Mouse (Mus musculus): ENCODE measurements around the gene Ptgds. TPM values are rescaled to one million over a fixed set of nuclear protein-coding genes. Genes with fewer than 3 reads are reported as not detected.
A peak's percentile ranks its signal among the peaks of the same experiment; 100 is the strongest.

The Ptgds gene
- polyA plus RNA-seq, 1 experiment from 2014 or later = 1.2 TPM

- Histone ChIP-seq H3K9me3 (ENCODE audit: control insufficient read depth) (no peaks in the 10 kb centered on the region), H3K9ac (ENCODE audit: low read depth, low read length) (no peak overlapping the region), H3K4me1 (replicated peaks; ENCODE audit: control insufficient read depth, insufficient read depth, low read length) (peaks cover 6% of the 10 kb centered on the region), H3K36me3 (ENCODE audit: control insufficient read depth, insufficient read depth) (peaks cover 5% of the 10 kb centered on the region; the same call in 1 of the 2 replicates), H3K4me3 (ENCODE audit: low read depth, low read length) (no peak overlapping the region), H3K27ac (ENCODE audit: low read depth, low read length) (no peak overlapping the region), H3K27me3 (replicated peaks; ENCODE audit: control insufficient read depth, insufficient read depth, low read length) (no peaks in the 10 kb centered on the region), H3K4me2 (replicated peaks; ENCODE audit: low read depth) (0 out of 2 replicates have a peak overlapping the region, but pooled peaks have one; percentile 1)
- no peak for ATAC-seq
- TF ChIP-seq CTCF (IDR thresholded peaks at IDR 0.05; ENCODE audit: low read depth) = no peak
- 79% methylated on average over 9 of the region's 9 CpGs for WGBS
Measured at GRCm38 (mm10) chr2:25457022-25457896, 12.6 kb downstream of the Ptgds start.

GRCm38 (mm10) chr2:25456205-25456953, 13.5 kb downstream of the Ptgds start, which contains the start of gene Clic3:
Gene Clic3 (plus strand): TSS chr2:25456838.
- 0 out of 2 replicates have a peak, but pooled peaks have one; percentile 7 for ATAC-seq
- Histone ChIP-seq H3K9ac (ENCODE audit: low read depth, low read length) (no peak within 1 kb of the TSS), H3K9me3 (ENCODE audit: control insufficient read depth) (no peaks in the 10 kb centered on the region), H3K27me3 (replicated peaks; ENCODE audit: control insufficient read depth, insufficient read depth, low read length) (no peaks in the 10 kb centered on the region), H3K4me1 (replicated peaks; ENCODE audit: control insufficient read depth, insufficient read depth, low read length) (peaks cover 3% of the 10 kb centered on the region), H3K4me2 (replicated peaks; ENCODE audit: low read depth) (peak within 1 kb of the TSS; percentile 1), H3K4me3 (ENCODE audit: low read depth, low read length) (no peak within 1 kb of the TSS), H3K27ac (ENCODE audit: low read depth, low read length) (no peak within 1 kb of the TSS), H3K36me3 (ENCODE audit: control insufficient read depth, insufficient read depth) (peaks cover 5% of the 10 kb centered on the region; the same call in 1 of the 2 replicates)
- TF ChIP-seq CTCF (IDR thresholded peaks at IDR 0.05; ENCODE audit: low read depth) = no peak
- 23% methylated on average over 14 of the region's 14 CpGs for WGBS

GRCm38 (mm10) chr2:25452951-25453350, 16.9 kb downstream of the Ptgds start:
- H3K4me2 ChIP-seq (replicated peaks; ENCODE audit: low read depth) = no peak overlapping the region
- H3K4me3 ChIP-seq (ENCODE audit: low read depth, low read length) = no peak overlapping the region
- no peak for ATAC-seq
- H3K9ac ChIP-seq (ENCODE audit: low read depth, low read length) = no peak overlapping the region
- no peak overlapping the region for H3K27ac ChIP-seq (ENCODE audit: low read depth, low read length)
- no peak for TF ChIP-seq CTCF (IDR thresholded peaks at IDR 0.05; ENCODE audit: low read depth)
- H3K36me3 ChIP-seq (ENCODE audit: control insufficient read depth, insufficient read depth) = no peaks in the 10 kb centered on the region
- WGBS = 54% methylated on average over 1 of the region's 1 CpGs
- no peaks in the 10 kb centered on the region for H3K9me3 ChIP-seq (ENCODE audit: control insufficient read depth)
- H3K4me1 ChIP-seq (replicated peaks; ENCODE audit: control insufficient read depth, insufficient read depth, low read length) = no peaks in the 10 kb centered on the region; the same call in 1 of the 2 replicates
- no peaks in the 10 kb centered on the region for H3K27me3 ChIP-seq (replicated peaks; ENCODE audit: control insufficient read depth, insufficient read depth, low read length)

GRCm38 (mm10) chr2:25450853-25451647, 18.8 kb downstream of the Ptgds start:
- no peaks in the 10 kb centered on the region for H3K9me3 ChIP-seq (ENCODE audit: control insufficient read depth)
- no peaks in the 10 kb centered on the region for H3K4me1 ChIP-seq (replicated peaks; ENCODE audit: control insufficient read depth, insufficient read depth, low read length)
- H3K9ac ChIP-seq (ENCODE audit: low read depth, low read length) = no peak overlapping the region
- 78% methylated on average over 8 of the region's 8 CpGs for WGBS
- H3K36me3 ChIP-seq (ENCODE audit: control insufficient read depth, insufficient read depth) = no peaks in the 10 kb centered on the region
- H3K27me3 ChIP-seq (replicated peaks; ENCODE audit: control insufficient read depth, insufficient read depth, low read length) = no peaks in the 10 kb centered on the region
- H3K4me2 ChIP-seq (replicated peaks; ENCODE audit: low read depth) = no peak overlapping the region
- no peak; the same call in 1 of the 2 replicates for ATAC-seq
- H3K27ac ChIP-seq (ENCODE audit: low read depth, low read length) = no peak overlapping the region
- TF ChIP-seq CTCF (IDR thresholded peaks at IDR 0.05; ENCODE audit: low read depth) = no peak
- H3K4me3 ChIP-seq (ENCODE audit: low read depth, low read length) = no peak overlapping the region

- Histone ChIP-seq H3K27ac (ENCODE audit: low read depth, low read length) (no peak overlapping the region), H3K4me3 (ENCODE audit: low read depth, low read length) (no peak overlapping the region), H3K27me3 (replicated peaks; ENCODE audit: control insufficient read depth, insufficient read depth, low read length) (no peaks in the 10 kb centered on the region), H3K4me1 (replicated peaks; ENCODE audit: control insufficient read depth, insufficient read depth, low read length) (no peaks in the 10 kb centered on the region), H3K36me3 (ENCODE audit: control insufficient read depth, insufficient read depth) (no peaks in the 10 kb centered on the region; the same call in 1 of the 2 replicates), H3K9me3 (ENCODE audit: control insufficient read depth) (no peaks in the 10 kb centered on the region), H3K9ac (ENCODE audit: low read depth, low read length) (no peak overlapping the region), H3K4me2 (replicated peaks; ENCODE audit: low read depth) (no peak overlapping the region)
- WGBS = 91% methylated on average over 14 of the region's 14 CpGs
- no peak for ATAC-seq
- TF ChIP-seq CTCF (IDR thresholded peaks at IDR 0.05; ENCODE audit: low read depth) = no peak
Measured at GRCm38 (mm10) chr2:25442682-25443081, 27.2 kb downstream of the Ptgds start.

Data from intestine, postnatal 0 days (tissue).